Mouse (Mus musculus): ENCODE results near the gene Prkd2. TPM values are rescaled to one million over a fixed set of nuclear protein-coding genes. Genes with fewer than 3 reads are reported as not detected.

The Prkd2 gene
- polyA plus RNA-seq, 1 experiment from 2014 or later: 7.7 TPM

DNA sequence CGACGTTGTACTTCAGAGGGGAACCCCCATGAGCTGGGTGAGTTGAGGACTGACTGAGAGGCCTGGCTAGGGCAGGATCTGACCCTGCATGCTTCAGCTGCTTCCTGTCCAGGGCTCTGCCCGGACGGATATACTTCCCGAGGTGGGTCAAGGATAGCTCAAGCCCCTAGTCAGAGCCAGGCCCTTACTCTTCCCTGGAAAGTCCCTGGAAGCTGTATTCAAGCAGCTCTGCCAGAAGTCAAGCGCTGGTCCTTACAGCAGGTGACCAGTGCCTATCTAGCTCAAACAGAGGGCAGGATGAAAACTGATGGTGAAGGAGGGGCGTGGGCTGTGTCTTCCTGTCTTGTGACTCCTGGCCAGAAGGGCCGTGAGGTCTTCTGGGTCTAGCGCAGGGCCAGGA lies 12.3 kb upstream of the Prkd2 start:
- Histone ChIP-seq H3K9me3 (replicated peaks) (no peaks in the 10 kb centered on the region), H3K36me3 (ENCODE audit: poor library complexity, severe bottlenecking) (peaks cover 98% of the 10 kb centered on the region), H3K4me2 (no peak overlapping the region), H3K27me3 (no peaks in the 10 kb centered on the region), H3K4me3 (no peak overlapping the region), H3K4me1 (no peaks in the 10 kb centered on the region), H3K27ac (no peak overlapping the region; the same call in 1 of the 2 replicates), H3K9ac (no peak overlapping the region)
- no peak for ATAC-seq
- WGBS: 91% methylated on average over 9 of the region's 9 CpGs

DNA sequence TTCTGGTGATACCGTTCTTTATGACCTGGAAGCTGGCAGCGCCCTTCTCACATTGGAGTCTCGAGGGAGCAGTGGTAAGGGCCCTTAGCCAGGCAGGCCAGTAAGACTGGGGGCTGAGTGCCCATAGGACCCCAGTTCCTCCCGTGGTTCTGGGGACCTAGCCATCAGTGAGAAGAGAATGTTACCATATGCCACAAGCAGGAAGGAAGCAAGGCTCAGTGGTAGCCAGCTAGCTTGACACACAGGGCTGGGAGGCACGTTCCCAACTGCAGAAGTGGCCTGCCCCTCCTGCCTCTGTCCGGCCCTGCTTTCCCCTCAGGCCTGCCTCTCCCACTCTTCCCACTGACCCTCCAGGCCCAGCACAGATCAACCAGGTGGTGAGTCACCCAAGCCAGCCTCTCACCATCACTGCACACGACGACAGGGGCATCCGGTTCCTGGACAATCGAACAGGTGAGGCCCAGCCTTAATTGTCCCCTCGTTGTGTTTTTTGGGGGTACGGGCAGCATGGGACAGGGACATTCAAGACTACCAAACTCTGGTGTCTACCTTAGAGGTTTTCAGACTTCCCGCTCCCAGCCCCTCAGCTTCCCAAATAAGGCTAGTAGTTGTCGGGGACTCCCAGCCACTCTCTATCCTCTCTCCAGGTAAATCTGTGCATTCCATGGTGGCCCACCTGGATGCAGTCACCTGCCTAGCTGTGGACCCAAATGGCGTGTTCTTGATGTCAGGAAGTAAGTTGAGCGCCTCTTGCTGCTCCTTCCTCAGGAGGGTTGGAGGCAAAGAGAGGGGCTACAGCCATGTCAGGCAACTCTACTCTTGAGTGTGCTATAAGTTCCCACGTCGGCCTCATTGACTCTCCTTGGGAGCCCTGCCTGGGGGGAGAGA lies 4.5 kb upstream of the Prkd2 start:
- 93% methylated on average over 18 of the region's 18 CpGs for WGBS
- Histone ChIP-seq H3K36me3 (ENCODE audit: poor library complexity, severe bottlenecking) (peaks cover 80% of the 10 kb centered on the region), H3K4me2 (no peak overlapping the region), H3K4me1 (0 out of 2 replicates have a peak, but pooled peaks cover 1% of the 10 kb centered on the region), H3K9ac (no peak overlapping the region), H3K9me3 (replicated peaks) (no peaks in the 10 kb centered on the region), H3K4me3 (no peak overlapping the region), H3K27me3 (no peaks in the 10 kb centered on the region), H3K27ac (no peak overlapping the region)
- no peak for ATAC-seq

DNA sequence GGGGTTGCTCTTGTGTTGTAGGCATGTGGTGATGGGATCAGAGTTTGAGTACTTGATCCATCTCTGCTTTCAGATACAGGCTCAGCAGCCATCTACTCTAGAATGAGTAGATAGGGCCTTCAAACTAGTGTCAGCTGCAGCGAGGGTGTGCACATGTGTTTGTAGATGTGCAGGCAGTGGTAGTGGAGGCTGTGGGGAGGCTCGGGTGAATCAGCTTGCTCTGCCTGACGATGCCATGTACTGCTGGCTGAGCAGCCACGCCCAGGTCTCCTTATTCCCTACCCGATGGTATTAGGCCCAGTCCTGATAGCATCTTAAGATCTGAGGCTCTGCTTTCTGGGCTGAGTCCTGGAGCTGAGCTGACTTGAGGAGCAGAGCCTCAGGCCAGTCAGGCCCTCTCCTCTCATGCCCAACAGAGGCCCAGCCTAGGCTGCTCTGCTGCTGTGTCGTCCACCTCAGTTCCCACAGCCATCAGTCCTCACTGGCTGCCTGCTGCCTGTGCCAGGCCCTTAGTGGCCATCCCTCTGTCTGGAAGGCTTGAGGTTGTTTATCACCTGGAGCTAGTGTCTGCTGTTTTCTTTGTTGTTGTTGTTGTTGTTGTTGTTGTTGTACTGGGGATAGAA lies 3.8 kb upstream of the Prkd2 start:
- 83% methylated on average over 6 of the region's 6 CpGs for WGBS
- H3K27me3 ChIP-seq: no peaks in the 10 kb centered on the region

DNA sequence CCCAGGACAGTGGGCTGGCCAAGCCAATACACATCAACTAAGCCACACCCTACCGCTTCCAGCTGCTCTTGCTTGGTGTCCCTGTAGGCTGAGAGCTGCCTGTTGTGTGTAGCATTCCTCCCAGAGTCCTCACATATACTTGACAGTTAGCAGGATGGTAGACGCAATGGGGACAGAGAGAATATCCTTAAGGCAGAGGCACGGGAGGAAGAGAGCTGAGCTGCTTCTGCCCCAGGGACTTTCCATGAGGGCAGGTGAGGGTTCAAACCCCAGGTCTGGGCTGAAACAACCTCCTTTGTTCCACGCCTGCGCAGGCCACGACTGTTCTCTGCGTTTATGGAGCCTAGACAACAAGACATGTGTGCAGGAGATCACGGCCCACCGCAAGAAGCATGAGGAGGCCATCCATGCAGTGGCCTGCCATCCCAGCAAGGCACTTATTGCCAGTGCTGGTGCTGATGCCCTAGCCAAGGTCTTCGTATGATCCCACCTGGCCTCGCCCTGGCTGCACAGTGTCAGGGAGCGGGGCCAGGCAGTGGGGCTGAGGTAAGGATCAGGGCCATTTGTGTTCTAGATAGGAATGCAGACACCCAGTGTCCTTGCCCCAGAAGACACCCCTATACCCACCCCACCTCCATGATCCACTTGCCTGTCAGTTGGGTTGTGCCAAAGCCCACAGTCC lies 3.1 kb upstream of the Prkd2 start:
- H3K9ac ChIP-seq: no peak overlapping the region
- 92% methylated on average over 12 of the region's 12 CpGs for WGBS
- peaks cover 66% of the 10 kb centered on the region for H3K36me3 ChIP-seq (ENCODE audit: poor library complexity, severe bottlenecking)
- no peak overlapping the region for H3K27ac ChIP-seq
- no peaks in the 10 kb centered on the region for H3K9me3 ChIP-seq (replicated peaks)
- H3K4me2 ChIP-seq: no peak overlapping the region
- no peak overlapping the region for H3K4me3 ChIP-seq
- H3K27me3 ChIP-seq: no peaks in the 10 kb centered on the region
- no peak for ATAC-seq
- H3K4me1 ChIP-seq: peaks cover 15% of the 10 kb centered on the region

More for the DNA sequence above, 3.8 kb upstream of the Prkd2 start:
- H3K4me2 ChIP-seq: no peak overlapping the region
- peaks cover 9% of the 10 kb centered on the region for H3K4me1 ChIP-seq
- H3K36me3 ChIP-seq (ENCODE audit: poor library complexity, severe bottlenecking): peaks cover 73% of the 10 kb centered on the region
- no peaks in the 10 kb centered on the region for H3K9me3 ChIP-seq (replicated peaks)
- no peak overlapping the region for H3K4me3 ChIP-seq
- H3K27ac ChIP-seq: no peak overlapping the region
- no peak overlapping the region for H3K9ac ChIP-seq
- no peak for ATAC-seq

DNA sequence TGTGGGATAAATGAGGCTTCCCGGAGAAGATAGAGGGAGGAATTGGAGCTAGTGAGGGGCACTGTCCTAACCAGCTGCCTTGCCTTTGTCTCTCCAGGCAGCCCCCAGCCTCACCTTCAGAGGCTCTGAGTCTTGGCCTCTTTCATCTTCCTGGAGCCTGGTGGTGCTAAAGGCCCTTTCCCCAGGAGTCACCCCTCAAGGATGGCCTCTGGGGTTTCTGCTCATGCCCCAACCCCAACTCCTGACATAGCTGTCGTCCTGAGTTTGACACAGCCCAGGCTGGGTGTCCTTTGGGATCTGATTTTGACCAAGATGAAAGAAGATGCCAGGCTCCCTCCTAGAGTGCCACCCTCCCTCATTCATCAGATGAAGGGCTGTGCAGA lies 2.6 kb upstream of the Prkd2 start:
- Histone ChIP-seq H3K9me3 (replicated peaks) (no peaks in the 10 kb centered on the region), H3K4me2 (no peak overlapping the region), H3K27ac (no peak overlapping the region), H3K9ac (no peak overlapping the region), H3K27me3 (no peaks in the 10 kb centered on the region), H3K36me3 (ENCODE audit: poor library complexity, severe bottlenecking) (peaks cover 61% of the 10 kb centered on the region), H3K4me1 (peaks cover 21% of the 10 kb centered on the region), H3K4me3 (no peak overlapping the region)
- no peak for ATAC-seq
- WGBS: 90% methylated on average over 2 of the region's 2 CpGs

DNA sequence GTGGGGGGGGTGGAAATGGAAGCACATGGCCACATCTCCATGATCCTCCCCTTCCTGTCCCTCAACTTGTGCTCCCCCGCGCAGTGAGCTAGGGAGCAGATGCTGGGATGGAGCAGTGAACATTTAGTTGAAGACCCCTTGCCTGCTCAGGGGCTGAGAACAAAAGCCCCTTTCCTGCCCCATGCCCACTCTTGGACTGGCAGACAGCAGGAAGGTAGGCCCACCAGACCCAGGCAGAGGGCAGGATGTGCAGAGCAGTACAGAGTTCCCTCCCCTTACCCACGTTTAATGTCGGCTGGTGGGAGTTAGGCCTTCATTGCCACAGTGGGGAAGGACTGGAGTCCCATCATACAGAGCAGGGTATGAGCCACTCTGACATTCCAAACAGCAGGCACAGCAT lies 1.6 kb upstream of the Prkd2 start:
- Histone ChIP-seq H3K36me3 (ENCODE audit: poor library complexity, severe bottlenecking) (peaks cover 55% of the 10 kb centered on the region), H3K4me2 (no peak overlapping the region), H3K4me3 (no peak overlapping the region), H3K4me1 (peaks cover 28% of the 10 kb centered on the region), H3K9me3 (replicated peaks) (no peaks in the 10 kb centered on the region), H3K9ac (no peak overlapping the region), H3K27me3 (no peaks in the 10 kb centered on the region), H3K27ac (no peak overlapping the region)
- ATAC-seq: no peak
- WGBS: 69% methylated on average over 4 of the region's 4 CpGs

DNA sequence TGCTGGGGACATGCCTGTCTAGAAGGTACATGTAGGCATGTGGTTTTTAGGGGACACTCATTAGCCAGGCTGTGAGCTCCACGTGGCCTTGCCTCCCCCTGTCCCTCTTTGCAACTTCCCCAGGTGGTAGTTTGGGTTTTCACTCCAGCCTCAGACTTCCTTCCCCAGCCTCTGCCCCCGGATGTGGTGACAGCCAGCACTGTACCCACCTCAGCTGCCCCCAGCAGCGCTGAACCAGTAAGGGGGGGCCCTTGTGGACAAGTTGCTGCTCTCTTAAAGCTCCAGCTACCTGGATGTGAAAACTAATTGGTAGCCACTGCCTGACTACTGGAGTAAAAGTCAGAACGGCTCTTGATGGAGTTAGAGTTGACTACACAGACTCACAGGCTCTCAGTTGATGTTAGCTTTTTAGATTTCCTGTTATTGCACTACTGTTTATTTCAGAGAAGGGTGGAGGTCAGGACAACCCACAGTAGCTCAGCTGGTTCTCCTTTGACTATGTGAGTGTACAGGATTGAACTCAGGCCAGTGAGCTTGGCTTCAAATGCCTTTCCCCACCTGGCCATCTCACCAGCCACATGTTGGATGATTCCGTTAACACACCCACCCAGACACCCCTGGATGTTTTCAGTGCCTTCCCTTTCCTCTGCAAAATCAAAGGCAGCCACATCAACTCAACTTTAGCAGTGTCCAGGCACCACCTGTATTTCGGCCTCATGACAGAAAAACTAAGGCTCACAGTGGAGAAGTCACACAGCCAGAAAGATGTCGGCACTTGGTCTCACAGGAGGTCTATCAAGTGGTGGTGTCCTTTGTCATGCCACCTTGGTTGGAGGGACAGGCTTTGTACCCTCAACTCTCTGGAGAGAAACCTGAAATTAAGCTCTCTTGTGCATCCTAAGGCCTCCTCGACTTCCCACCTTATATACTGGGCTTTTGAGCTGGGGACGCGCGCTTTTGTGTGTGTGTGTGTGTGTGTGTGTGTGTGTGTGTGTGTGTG lies 841 bp upstream of the Prkd2 start:
- ATAC-seq: 0 out of 2 replicates have a peak, but pooled peaks have one; percentile 4
- Histone ChIP-seq H3K4me2 (peak overlapping the region; percentile 98), H3K9me3 (replicated peaks) (no peaks in the 10 kb centered on the region), H3K36me3 (ENCODE audit: poor library complexity, severe bottlenecking) (peaks cover 51% of the 10 kb centered on the region), H3K27me3 (no peaks in the 10 kb centered on the region), H3K4me3 (peak overlapping the region; percentile 62), H3K9ac (peak overlapping the region; percentile 82; the same call in 1 of the 2 replicates), H3K27ac (peak overlapping the region; percentile 19; the same call in 1 of the 2 replicates), H3K4me1 (peaks cover 28% of the 10 kb centered on the region)
- 46% methylated on average over 11 of the region's 11 CpGs for WGBS

DNA sequence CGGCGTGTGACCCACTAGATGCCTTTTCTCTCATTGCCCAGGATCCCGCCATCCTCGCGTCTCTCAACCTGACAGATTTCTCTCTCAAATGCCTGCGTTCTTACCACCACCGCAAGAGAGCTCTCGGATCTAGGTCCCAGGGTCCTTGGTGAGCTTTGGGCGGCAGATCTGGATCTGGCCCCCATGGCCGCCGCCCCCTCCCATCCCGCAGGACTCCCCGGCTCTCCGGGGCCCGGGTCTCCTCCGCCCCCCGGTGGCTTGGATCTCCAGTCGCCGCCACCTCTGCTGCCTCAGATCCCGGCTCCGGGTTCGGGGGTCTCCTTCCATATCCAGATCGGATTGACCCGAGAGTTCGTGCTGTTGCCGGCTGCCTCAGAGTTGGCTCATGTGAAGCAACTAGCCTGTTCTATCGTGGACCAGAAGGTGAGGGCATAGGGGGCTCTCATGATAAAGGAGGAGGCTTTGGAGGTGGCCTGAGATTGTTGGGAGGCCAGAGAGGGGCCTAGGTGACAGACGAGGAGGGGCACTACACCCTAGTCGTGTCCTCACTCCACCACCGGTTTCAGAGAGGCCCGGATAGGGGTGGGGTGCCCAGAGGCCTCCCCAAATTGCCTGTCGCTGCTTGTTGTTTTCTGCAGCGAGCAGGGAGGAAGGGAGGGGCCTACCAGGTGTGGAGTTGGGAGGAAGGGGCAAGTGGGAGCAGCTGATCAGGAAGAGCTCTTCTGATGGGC lies 904 bp downstream of the Prkd2 start:
- no peak overlapping the region for H3K27ac ChIP-seq
- no peak for ATAC-seq
- WGBS: 2% methylated on average over 33 of the region's 33 CpGs

DNA sequence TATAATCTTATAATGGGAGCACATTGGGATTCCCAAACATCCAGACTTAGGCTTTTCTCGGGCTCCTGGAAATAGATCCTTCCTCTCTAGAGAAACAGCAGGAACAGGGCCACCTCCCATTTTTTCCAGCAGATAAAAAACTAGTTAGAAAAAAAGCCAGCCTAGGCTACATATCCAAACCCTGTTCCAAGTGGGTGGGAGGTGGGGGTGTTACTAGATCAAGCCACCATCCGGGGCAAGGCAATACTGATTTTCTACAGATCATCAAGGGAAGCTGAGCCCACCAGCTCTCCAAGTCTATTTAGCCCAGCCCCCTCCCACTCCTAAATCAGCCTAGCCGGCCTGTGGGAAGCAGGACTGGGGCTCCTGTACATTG lies 2.0 kb downstream of the Prkd2 start:
- Histone ChIP-seq H3K9me3 (replicated peaks) (no peaks in the 10 kb centered on the region), H3K4me3 (no peak overlapping the region), H3K4me2 (peak overlapping the region; percentile 98), H3K27ac (no peak overlapping the region), H3K4me1 (peaks cover 31% of the 10 kb centered on the region), H3K27me3 (no peaks in the 10 kb centered on the region), H3K36me3 (ENCODE audit: poor library complexity, severe bottlenecking) (peaks cover 38% of the 10 kb centered on the region), H3K9ac (peak overlapping the region; percentile 43)
- no peak for ATAC-seq
- 70% methylated on average over 3 of the region's 3 CpGs for WGBS

More for the DNA sequence above, 904 bp downstream of the Prkd2 start:
- H3K9ac ChIP-seq: peak overlapping the region; percentile 82
- H3K9me3 ChIP-seq (replicated peaks): no peaks in the 10 kb centered on the region
- H3K36me3 ChIP-seq (ENCODE audit: poor library complexity, severe bottlenecking): peaks cover 38% of the 10 kb centered on the region
- H3K27me3 ChIP-seq: no peaks in the 10 kb centered on the region
- H3K4me3 ChIP-seq: peak overlapping the region; percentile 62
- H3K4me1 ChIP-seq: peaks cover 28% of the 10 kb centered on the region
- H3K4me2 ChIP-seq: peak overlapping the region; percentile 98

DNA sequence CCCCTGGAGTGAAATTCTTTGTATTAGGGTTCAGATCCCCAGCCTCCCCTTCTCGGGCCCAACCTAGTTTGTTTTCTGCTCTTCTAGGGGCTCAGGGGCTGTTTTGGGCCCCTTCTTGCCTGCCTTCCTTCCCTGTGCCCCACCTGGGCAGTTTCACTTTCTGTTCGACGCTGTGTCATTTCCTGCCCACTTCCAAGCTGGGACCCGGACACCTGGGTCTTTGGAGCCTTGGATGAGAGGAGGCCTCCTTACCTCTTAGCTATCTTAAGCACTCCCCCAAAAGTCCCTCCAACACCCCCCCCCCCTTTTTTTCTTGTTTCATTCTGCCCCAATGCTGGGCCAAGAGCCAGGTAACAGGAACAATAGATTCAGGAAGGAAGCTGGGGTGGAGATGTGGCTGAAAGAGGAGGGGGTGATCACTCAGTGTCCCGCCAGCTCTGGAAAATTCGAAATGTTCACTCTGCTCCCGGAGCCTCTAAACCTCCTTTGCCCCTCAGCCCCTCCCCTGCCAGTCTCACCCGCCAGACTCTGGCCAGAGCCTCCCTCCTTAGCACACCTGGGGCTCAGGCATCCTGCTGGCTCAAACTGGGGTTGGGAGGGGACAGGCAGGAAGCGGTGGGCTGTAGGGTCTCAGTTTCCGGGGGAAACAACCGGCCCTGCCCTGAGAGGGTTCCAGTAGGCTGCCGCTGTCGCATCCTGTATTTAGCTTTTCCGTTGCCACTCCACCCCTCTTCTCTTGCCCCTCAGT lies 2.5 kb downstream of the Prkd2 start:
- Histone ChIP-seq H3K36me3 (ENCODE audit: poor library complexity, severe bottlenecking) (peaks cover 38% of the 10 kb centered on the region), H3K27me3 (no peaks in the 10 kb centered on the region), H3K4me2 (peak overlapping the region; percentile 98), H3K9me3 (replicated peaks) (no peaks in the 10 kb centered on the region), H3K4me3 (no peak overlapping the region), H3K4me1 (peaks cover 31% of the 10 kb centered on the region), H3K9ac (peak overlapping the region; percentile 43), H3K27ac (no peak overlapping the region)
- WGBS: 37% methylated on average over 14 of the region's 14 CpGs
- ATAC-seq: no peak

Data from forebrain, embryonic 13.5 days (tissue).